Mouse (Mus musculus) hindbrain, embryonic 15.5 days (tissue): Measurements from ENCODE around the gene Mical2. TPM values are rescaled to one million over a fixed set of nuclear protein-coding genes. Genes with fewer than 3 reads are reported as not detected.

Experiments
- ATAC-seq: fragments of 200-750 bp; cut with Nextera tagmentation; 2 replicates; pipeline ENCODE4 v1.8.0; 2017; ENCODE audit warnings: low read depth, moderate number of reproducible peaks, moderate TSS enrichment; ENCODE audit not compliant: low FRiP score
- H3K27ac ChIP-seq: fragments of 300-500 bp; sonication (generic); replicated peaks from 2 replicates; pipeline ENCODE4 v1.5.1; 2015; ENCODE audit warnings: mild to moderate bottlenecking, inconsistent platforms
- H3K27me3 ChIP-seq: fragments of 300-500 bp; sonication (generic); 2 replicates; pipeline ENCODE4 v1.6.1; 2015; ENCODE audit warnings: control low read depth, inconsistent platforms
- H3K36me3 ChIP-seq: fragments of 300-500 bp; sonication (generic); 2 replicates; pipeline ENCODE4 v1.6.1; 2015; ENCODE audit warnings: control low read depth, inconsistent platforms
- H3K4me1 ChIP-seq: fragments of 300-500 bp; sonication (generic); replicated peaks from 2 replicates; pipeline ENCODE4 v1.6.1; 2015; ENCODE audit warnings: control low read depth, inconsistent platforms
- H3K4me2 ChIP-seq: fragments of 300-500 bp; sonication (generic); 2 replicates; pipeline ENCODE4 v1.6.1; 2015; ENCODE audit warnings: moderate library complexity, mild to moderate bottlenecking, inconsistent platforms
- H3K4me3 ChIP-seq: fragments of 300-500 bp; sonication (generic); 2 replicates; pipeline ENCODE4 v1.5.1; 2015; ENCODE audit warnings: mild to moderate bottlenecking, inconsistent platforms
- H3K9ac ChIP-seq: fragments of 300-500 bp; sonication (generic); 2 replicates; pipeline ENCODE4 v1.6.1; 2015; ENCODE audit warnings: inconsistent platforms
- H3K9me3 ChIP-seq: fragments of 300-500 bp; sonication (generic); 2 replicates; pipeline ENCODE4 v1.6.1; 2016; ENCODE audit warnings: control low read depth, inconsistent platforms
- WGBS: fragments of 180-500 bp; shearing (Covaris S2); methylation state at CpG from one replicate; pipeline ENCODE4 v1.1.7; 2015; 5-methylcytosine and 5-hydroxymethylcytosine counted together
- polyA plus RNA-seq: library from polyadenylated mRNA; unstranded; fragments of >200 nt; fragmentation: Nextera tagmentation; extraction: Ambion mirVana; gene quantifications from 2 replicates; pipeline ENCODE4 v1.2.1, GENCODE M21; 2015

Gene Mical2
- polyA plus RNA-seq, 1 experiment from 2014 or later: 3.8 TPM

- peaks cover 23% of the 10 kb centered on the region for H3K4me1 ChIP-seq
- no peaks in the 10 kb centered on the region for H3K9me3 ChIP-seq
- H3K27ac ChIP-seq: no peak overlapping the region
- H3K4me2 ChIP-seq: no peak overlapping the region
- H3K9ac ChIP-seq: no peak overlapping the region
- H3K36me3 ChIP-seq: no peaks in the 10 kb centered on the region
- H3K4me3 ChIP-seq: no peak overlapping the region
- ATAC-seq: no peak
- H3K27me3 ChIP-seq: no peaks in the 10 kb centered on the region
- 64% methylated on average over 4 of the region's 4 CpGs for WGBS
Measured at GRCm38 (mm10) chr7:112235493-112235892, 9.8 kb downstream of the Mical2 start.

- peaks cover 28% of the 10 kb centered on the region for H3K4me1 ChIP-seq
- no peaks in the 10 kb centered on the region for H3K27me3 ChIP-seq
- no peaks in the 10 kb centered on the region for H3K9me3 ChIP-seq
- no peak overlapping the region for H3K27ac ChIP-seq
- WGBS: 86% methylated on average over 7 of the region's 7 CpGs
- H3K36me3 ChIP-seq: no peaks in the 10 kb centered on the region
- no peak for ATAC-seq
- no peak overlapping the region for H3K4me3 ChIP-seq
- no peak overlapping the region for H3K4me2 ChIP-seq
- no peak overlapping the region for H3K9ac ChIP-seq
Measured at GRCm38 (mm10) chr7:112237211-112237610, 11.6 kb downstream of the Mical2 start.

- WGBS: 53% methylated on average over 3 of the region's 3 CpGs
Measured at GRCm38 (mm10) chr7:112237868-112238267, 12.2 kb downstream of the Mical2 start.

GRCm38 (mm10) chr7:112238768-112239728, 13.4 kb downstream of the Mical2 start:
- Histone ChIP-seq H3K4me2 (no peak overlapping the region), H3K27ac (no peak overlapping the region), H3K9me3 (no peaks in the 10 kb centered on the region), H3K27me3 (no peaks in the 10 kb centered on the region), H3K4me1 (peaks cover 11% of the 10 kb centered on the region), H3K36me3 (no peaks in the 10 kb centered on the region), H3K4me3 (no peak overlapping the region), H3K9ac (no peak overlapping the region)
- 69% methylated on average over 10 of the region's 10 CpGs for WGBS
- no peak for ATAC-seq

More at GRCm38 (mm10) chr7:112237868-112238267, 12.2 kb downstream of the Mical2 start:
- Histone ChIP-seq H3K9me3 (no peaks in the 10 kb centered on the region), H3K4me3 (no peak overlapping the region), H3K36me3 (no peaks in the 10 kb centered on the region), H3K27ac (no peak overlapping the region), H3K4me2 (no peak overlapping the region), H3K4me1 (peaks cover 22% of the 10 kb centered on the region), H3K27me3 (no peaks in the 10 kb centered on the region), H3K9ac (no peak overlapping the region)
- no peak for ATAC-seq

- H3K9me3 ChIP-seq: no peaks in the 10 kb centered on the region
- H3K9ac ChIP-seq: no peak overlapping the region
- peaks cover 10% of the 10 kb centered on the region for H3K4me1 ChIP-seq
- H3K27me3 ChIP-seq: peaks cover 4% of the 10 kb centered on the region
- H3K27ac ChIP-seq: no peak overlapping the region
- 93% methylated on average over 2 of the region's 2 CpGs for WGBS
- ATAC-seq: no peak
- no peak overlapping the region for H3K4me2 ChIP-seq
- no peak overlapping the region for H3K4me3 ChIP-seq
- H3K36me3 ChIP-seq: no peaks in the 10 kb centered on the region
Measured at GRCm38 (mm10) chr7:112240748-112241147, 15.1 kb downstream of the Mical2 start.

- H3K27me3 ChIP-seq: peaks cover 4% of the 10 kb centered on the region
- H3K4me1 ChIP-seq: peaks cover 10% of the 10 kb centered on the region
- no peak overlapping the region for H3K4me2 ChIP-seq
- H3K36me3 ChIP-seq: no peaks in the 10 kb centered on the region
- no peaks in the 10 kb centered on the region for H3K9me3 ChIP-seq
- H3K27ac ChIP-seq: peak overlapping the region; percentile 50
- 51% methylated on average over 8 of the region's 8 CpGs for WGBS
- H3K9ac ChIP-seq: no peak overlapping the region
- no peak overlapping the region for H3K4me3 ChIP-seq
- peak; percentile 52; the same call in 1 of the 2 replicates for ATAC-seq
Measured at GRCm38 (mm10) chr7:112241211-112241944, 15.7 kb downstream of the Mical2 start.

GRCm38 (mm10) chr7:112241945-112242329, 16.3 kb downstream of the Mical2 start:
- H3K27me3 ChIP-seq: peaks cover 4% of the 10 kb centered on the region
- no peaks in the 10 kb centered on the region for H3K36me3 ChIP-seq
- H3K4me3 ChIP-seq: no peak overlapping the region
- H3K4me2 ChIP-seq: no peak overlapping the region
- peak overlapping the region; percentile 50 for H3K27ac ChIP-seq
- ATAC-seq: peak; percentile 49; the same call in 1 of the 2 replicates
- H3K9ac ChIP-seq: no peak overlapping the region
- 68% methylated on average over 3 of the region's 3 CpGs for WGBS
- no peaks in the 10 kb centered on the region for H3K9me3 ChIP-seq
- H3K4me1 ChIP-seq: peaks cover 10% of the 10 kb centered on the region

- H3K27ac ChIP-seq: no peak overlapping the region
- ATAC-seq: no peak
- no peak overlapping the region for H3K9ac ChIP-seq
- H3K4me3 ChIP-seq: no peak overlapping the region
- H3K36me3 ChIP-seq: no peaks in the 10 kb centered on the region
- H3K4me2 ChIP-seq: no peak overlapping the region
- H3K27me3 ChIP-seq: peaks cover 4% of the 10 kb centered on the region
- H3K4me1 ChIP-seq: peaks cover 10% of the 10 kb centered on the region
- WGBS: 79% methylated on average over 6 of the region's 6 CpGs
- H3K9me3 ChIP-seq: no peaks in the 10 kb centered on the region
Measured at GRCm38 (mm10) chr7:112242587-112242986, 16.9 kb downstream of the Mical2 start.

- 65% methylated on average over 2 of the region's 2 CpGs for WGBS
- Histone ChIP-seq H3K4me3 (no peak overlapping the region), H3K4me2 (no peak overlapping the region), H3K36me3 (no peaks in the 10 kb centered on the region), H3K27ac (no peak overlapping the region), H3K9ac (no peak overlapping the region), H3K9me3 (no peaks in the 10 kb centered on the region), H3K4me1 (peaks cover 5% of the 10 kb centered on the region), H3K27me3 (peaks cover 4% of the 10 kb centered on the region)
- no peak for ATAC-seq
Measured at GRCm38 (mm10) chr7:112244071-112244470, 18.4 kb downstream of the Mical2 start.

GRCm38 (mm10) chr7:112244683-112245082, 19.0 kb downstream of the Mical2 start:
- WGBS: 31% methylated on average over 6 of the region's 6 CpGs
- no peak for ATAC-seq
- Histone ChIP-seq H3K4me1 (peaks cover 5% of the 10 kb centered on the region), H3K4me3 (no peak overlapping the region), H3K27me3 (peaks cover 4% of the 10 kb centered on the region), H3K27ac (no peak overlapping the region), H3K9me3 (no peaks in the 10 kb centered on the region), H3K36me3 (no peaks in the 10 kb centered on the region), H3K4me2 (no peak overlapping the region), H3K9ac (no peak overlapping the region)

GRCm38 (mm10) chr7:112245839-112246438, 20.3 kb downstream of the Mical2 start:
- H3K4me1 ChIP-seq: peaks cover 5% of the 10 kb centered on the region
- no peak overlapping the region for H3K4me3 ChIP-seq
- no peaks in the 10 kb centered on the region for H3K9me3 ChIP-seq
- no peak overlapping the region for H3K4me2 ChIP-seq
- no peak for ATAC-seq
- no peak overlapping the region for H3K27ac ChIP-seq
- WGBS: 86% methylated on average over 4 of the region's 4 CpGs
- peaks cover 4% of the 10 kb centered on the region for H3K27me3 ChIP-seq
- no peak overlapping the region for H3K9ac ChIP-seq
- H3K36me3 ChIP-seq: no peaks in the 10 kb centered on the region

- Histone ChIP-seq H3K36me3 (no peaks in the 10 kb centered on the region), H3K27ac (no peak overlapping the region), H3K4me3 (no peak overlapping the region), H3K9ac (no peak overlapping the region), H3K9me3 (no peaks in the 10 kb centered on the region), H3K4me2 (no peak overlapping the region), H3K4me1 (peaks cover 4% of the 10 kb centered on the region), H3K27me3 (peaks cover 4% of the 10 kb centered on the region)
- WGBS: 78% methylated on average over 4 of the region's 4 CpGs
- no peak for ATAC-seq
Measured at GRCm38 (mm10) chr7:112246442-112246841, 20.8 kb downstream of the Mical2 start.
